Mouse (Mus musculus) brain, embryonic 14.5 days (tissue): ENCODE measurements at regions not wholly inside any gene's neighbourhood (a gene's known extent, or its start where the extent isn't known, plus 50 kb on each side); places are given as distances from the start of the nearest gene placed in this dataset.

Experiments used
- CTCF ChIP-seq: fragments of 200-500 bp; IDR thresholded peaks from 2 replicates; pipeline ENCODE4 v1.5.1; 2012; ENCODE audit warnings: inconsistent platforms, mild to moderate bottlenecking, moderate library complexity, borderline replicate concordance; ENCODE audit not compliant: insufficient read depth, insufficient read length; ENCODE audit errors: extremely low read depth
- POLR2A ChIP-seq: fragments of 200-500 bp; IDR thresholded peaks from 2 replicates; pipeline ENCODE4 v1.6.1; 2012; ENCODE audit warnings: mild to moderate bottlenecking, inconsistent platforms, borderline replicate concordance; ENCODE audit not compliant: poor library complexity, insufficient read depth, insufficient read length, severe bottlenecking; ENCODE audit errors: extremely low read depth

DNA sequence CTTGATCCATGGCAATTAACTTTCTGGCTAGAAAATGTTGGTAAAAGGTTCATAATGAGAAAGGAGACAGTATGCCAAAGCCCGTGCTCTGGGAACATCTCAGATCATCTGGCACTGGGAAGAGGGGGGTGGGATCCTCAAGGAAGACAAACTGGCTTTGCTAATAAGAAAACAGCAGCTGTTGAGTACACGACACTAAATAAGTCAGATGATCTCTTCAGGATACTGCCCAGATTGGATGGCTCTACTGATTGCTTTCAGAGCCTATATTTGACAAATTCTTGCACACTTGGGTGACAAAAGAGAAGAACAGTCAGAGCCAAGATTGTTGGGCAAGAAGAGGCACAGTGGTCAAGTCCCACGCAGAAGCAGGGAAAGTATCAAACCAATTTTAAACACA is 443.7 kb downstream of the Tns3 start:
- TF ChIP-seq CTCF: no peak
- TF ChIP-seq POLR2A: no peak
